Comparison of ENCODE assay signal across 8 mouse cellular contexts in the genomic region with DNA sequence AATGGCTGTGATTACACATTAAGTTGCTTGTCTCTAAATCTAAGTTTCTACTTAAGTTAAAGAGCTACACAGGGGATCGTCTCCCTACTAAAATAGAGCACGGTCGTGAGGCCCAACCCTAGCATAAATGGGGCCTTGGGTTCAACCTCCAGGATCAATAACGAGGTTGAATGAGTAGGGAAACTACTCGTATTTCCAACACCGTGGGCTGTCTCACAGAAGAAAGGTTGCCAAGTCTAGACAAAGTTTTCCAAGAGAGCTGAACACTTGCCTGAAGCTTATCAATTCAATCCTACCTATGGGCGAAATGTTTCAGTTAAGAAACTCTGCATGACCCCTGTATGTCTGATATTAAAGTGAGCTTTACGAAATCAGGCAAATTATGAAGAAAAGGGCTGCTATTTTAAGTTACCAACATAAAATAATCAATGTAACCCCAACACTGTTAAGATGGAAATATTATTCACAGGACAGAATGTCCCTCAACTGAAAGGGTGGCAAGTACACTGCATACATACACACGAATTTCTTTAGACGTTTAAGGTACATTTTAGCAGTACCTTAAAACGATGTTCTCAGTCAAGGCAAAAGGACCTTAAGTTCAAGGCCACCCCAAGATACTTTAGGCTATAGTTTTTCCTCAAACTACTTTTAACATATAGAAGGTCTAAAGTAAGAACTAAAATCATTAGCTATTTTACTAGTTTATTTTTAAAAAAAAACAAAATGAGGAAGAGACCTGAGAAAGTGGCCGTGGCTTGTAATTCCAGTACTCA. TPM values are rescaled to one million over a fixed set of nuclear protein-coding genes. Genes with fewer than 3 reads are reported as not detected.
DNase-seq lines count a peak whose midpoint lies in the region; ATAC-seq and TF ChIP-seq lines count a peak whose summit lies in the region.

No protein-coding gene starts in this region.

- H3K27me3 ChIP-seq in heart, adult 2 months (ENCODE audit: control insufficient read depth, insufficient read depth, low read length): no peaks in the 10 kb centered on the region
- no peaks in the 10 kb centered on the region for H3K27me3 ChIP-seq in ES-Bruce4 (ENCODE audit: control insufficient read depth, insufficient read depth, low read length, poor library complexity, severe bottlenecking)
- no peaks in the 10 kb centered on the region for H3K27me3 ChIP-seq in heart, postnatal 0 days (ENCODE audit: control insufficient read depth, insufficient read depth, low read length)
- no peaks in the 10 kb centered on the region for H3K27me3 ChIP-seq in liver, embryonic 16.5 days (ENCODE audit: control insufficient read depth, insufficient read depth, low read depth, low read length)

- peaks cover 1% of the 10 kb centered on the region; the same call in 1 of the 2 replicates for H3K79me2 ChIP-seq in heart, adult 2 months (replicated peaks; ENCODE audit: control insufficient read depth, insufficient read depth, low read length)

- DNase-seq in heart, adult 2 months: no peak
- DNase-seq in heart, postnatal 14 days: no peak
- no peak for DNase-seq in heart, postnatal 0 days (ENCODE audit: low spot score)
- DNase-seq in c-Kit-positive CD71-positive TER-119-positive erythroid progenitor cells, embryonic 14.5 days (ENCODE audit: low spot score): no peak
- DNase-seq in thymus, postnatal 25 days: no peak
- no peak for DNase-seq in spleen, postnatal 10 days (ENCODE audit: low spot score in 2 of 2)

- no peak overlapping the region for H3K27ac ChIP-seq in heart, adult 2 months
- no peak overlapping the region for H3K27ac ChIP-seq in ES-Bruce4 (ENCODE audit: insufficient read depth, low read length)
- H3K27ac ChIP-seq in heart, postnatal 0 days (ENCODE audit: low read depth): no peak overlapping the region
- no peak overlapping the region for H3K27ac ChIP-seq in liver, embryonic 16.5 days (ENCODE audit: low read length)

- H3K4me1 ChIP-seq in heart, adult 2 months (ENCODE audit: control insufficient read depth, insufficient read depth, low read length): peaks cover 3% of the 10 kb centered on the region; the same call in 1 of the 2 replicates
- H3K4me1 ChIP-seq in ES-Bruce4 (ENCODE audit: control insufficient read depth, insufficient read depth, low read length): no peaks in the 10 kb centered on the region
- H3K4me1 ChIP-seq in heart, postnatal 0 days (ENCODE audit: control insufficient read depth, insufficient read depth): peaks cover 26% of the 10 kb centered on the region
- peaks cover 21% of the 10 kb centered on the region for H3K4me1 ChIP-seq in liver, embryonic 16.5 days (ENCODE audit: control insufficient read depth, low read depth, low read length)

- ATAC-seq in heart, postnatal 0 days (ENCODE audit: insufficient read depth, low read depth): no peak
- no peak for ATAC-seq in liver, embryonic 16.5 days (ENCODE audit: low read depth)

- no peak for TF ChIP-seq CTCF in heart, adult 2 months (IDR thresholded peaks at IDR 0.05)
- TF ChIP-seq CTCF in ES-Bruce4 (IDR thresholded peaks at IDR 0.05; ENCODE audit: low read depth, low read length): no peak
- TF ChIP-seq CTCF in heart, postnatal 0 days (IDR thresholded peaks at IDR 0.05; ENCODE audit: low read depth): no peak

- H3K4me3 ChIP-seq in heart, adult 2 months: peak overlapping the region; percentile 62
- H3K4me3 ChIP-seq in ES-Bruce4 (ENCODE audit: low read depth, low read length): peak overlapping the region; percentile 84
- H3K4me3 ChIP-seq in heart, postnatal 0 days (ENCODE audit: low read depth, low read length): peak overlapping the region; percentile 76
- H3K4me3 ChIP-seq in liver, embryonic 16.5 days (ENCODE audit: low read depth, low read length): peak overlapping the region; percentile 97

- H3K9me3 ChIP-seq in ES-Bruce4 (replicated peaks; ENCODE audit: control insufficient read depth, insufficient read depth, low read length, poor library complexity, severe bottlenecking): no peaks in the 10 kb centered on the region
- no peaks in the 10 kb centered on the region for H3K9me3 ChIP-seq in heart, postnatal 0 days (replicated peaks; ENCODE audit: control insufficient read depth, low read length)
- no peaks in the 10 kb centered on the region for H3K9me3 ChIP-seq in liver, embryonic 16.5 days (replicated peaks; ENCODE audit: control insufficient read depth, low read length)

- H3K4me2 ChIP-seq in heart, postnatal 0 days (ENCODE audit: low read depth, low read length): peak overlapping the region; percentile 78
- H3K4me2 ChIP-seq in liver, embryonic 16.5 days (ENCODE audit: low read depth, low read length): peak overlapping the region; percentile 81

- TF ChIP-seq EP300 in heart, adult 2 months (IDR thresholded peaks at IDR 0.05; ENCODE audit: insufficient read depth, low read depth, low read length): no peak
- no peak for TF ChIP-seq EP300 in ES-Bruce4 (IDR thresholded peaks at IDR 0.05; ENCODE audit: insufficient read depth, low read depth, low read length)
- TF ChIP-seq EP300 in heart, postnatal 0 days (IDR thresholded peaks at IDR 0.05; ENCODE audit: low read depth): no peak

- H3K9ac ChIP-seq in heart, adult 2 months (ENCODE audit: low read depth, low read length): no peak overlapping the region
- H3K9ac ChIP-seq in ES-Bruce4 (ENCODE audit: low read depth, poor library complexity, severe bottlenecking): peak overlapping the region; percentile 90
- peak overlapping the region; percentile 87 for H3K9ac ChIP-seq in heart, postnatal 0 days (replicated peaks; ENCODE audit: low read depth, low read length)
- H3K9ac ChIP-seq in liver, embryonic 16.5 days (ENCODE audit: low read depth, low read length): peak overlapping the region; percentile 95

- WGBS in heart, adult 2 months: 20% methylated on average over 12 of the region's 12 CpGs
- 25% methylated on average over 12 of the region's 12 CpGs for WGBS in heart, postnatal 0 days
- 25% methylated on average over 12 of the region's 12 CpGs for WGBS in liver, embryonic 16.5 days (ENCODE audit: insufficient replicate concordance)

- TF ChIP-seq POLR2A in heart, adult 2 months (IDR thresholded peaks at IDR 0.05; ENCODE audit: insufficient read depth, low read depth, low read length): no peak
- no peak for TF ChIP-seq POLR2A in ES-Bruce4 (IDR thresholded peaks at IDR 0.05; ENCODE audit: insufficient read depth, low read length)

- H3K36me3 ChIP-seq in heart, adult 2 months (ENCODE audit: control insufficient read depth, insufficient read depth, low read length): peaks cover 25% of the 10 kb centered on the region
- H3K36me3 ChIP-seq in ES-Bruce4 (ENCODE audit: control insufficient read depth, insufficient read depth, low read length, poor library complexity, severe bottlenecking): peaks cover 20% of the 10 kb centered on the region
- peaks cover 12% of the 10 kb centered on the region; the same call in 1 of the 2 replicates for H3K36me3 ChIP-seq in heart, postnatal 0 days (replicated peaks; ENCODE audit: control insufficient read depth, insufficient read depth, low read length)
- H3K36me3 ChIP-seq in liver, embryonic 16.5 days (ENCODE audit: control insufficient read depth, insufficient read depth): peaks cover 9% of the 10 kb centered on the region

- intact Hi-C loops in heart, adult 2 months (cut with DNase I): loop anchor here (2.0 kb wide), 1 partner anchor 47 kb away; no protein-coding TSS in a partner anchor
- intact Hi-C loops in heart, postnatal 14 days (cut with DNase I): loop anchor here (2.0 kb wide), 1 partner anchor 53 kb away; no protein-coding TSS in a partner anchor

RNA-seq across cellular contexts. Expression of gene Pcnp, which starts 1.5 kb away (rescaled TPM):
- total RNA-seq in heart, adult 2 months (2021): 10 to 100 TPM; 47.1 to 50.7 TPM
- 15.1 and 30.1 TPM in 2 replicates for polyA plus RNA-seq in heart, adult 2 months (2012; rRNA removed)
- total RNA-seq in heart, postnatal 14 days (2021): 10 to 100 TPM; 54.5 to 56.1 TPM
- polyA plus RNA-seq in ES-Bruce4 (2011; ENCODE audit: insufficient read depth, insufficient read length, low read depth, missing spikeins): 248 and 256 TPM in 2 replicates
- total RNA-seq in heart, postnatal 0 days (2014; rRNA removed; ENCODE audit: low replicate concordance): 32.9 and 37.1 TPM in 2 replicates
- 104 and 111 TPM in 2 replicates for polyA plus RNA-seq in heart, postnatal 0 days (2015; fragmentation: Nextera tagmentation; extraction: Ambion mirVana)
- 76.6 and 88.9 TPM in 2 replicates for polyA plus RNA-seq in liver, embryonic 16.5 days (2015; fragmentation: Nextera tagmentation; extraction: Ambion mirVana)

RNA-seq across cellular contexts. Expression of gene Trmt10c, which starts 9.6 kb away (rescaled TPM):
- total RNA-seq in heart, adult 2 months (2021): 10 to 100 TPM; 12.0 TPM
- polyA plus RNA-seq in heart, adult 2 months (2012; rRNA removed): 2.5 and 4.2 TPM in 2 replicates
- total RNA-seq in heart, postnatal 14 days (2021): 10 to 100 TPM; 10.9 to 13.0 TPM
- 24.3 and 25.3 TPM in 2 replicates for polyA plus RNA-seq in ES-Bruce4 (2011; ENCODE audit: insufficient read depth, insufficient read length, low read depth, missing spikeins)
- 8.8 and 20.5 TPM in 2 replicates for total RNA-seq in heart, postnatal 0 days (2014; rRNA removed; ENCODE audit: low replicate concordance)
- polyA plus RNA-seq in heart, postnatal 0 days (2015; fragmentation: Nextera tagmentation; extraction: Ambion mirVana): 19.9 and 21.0 TPM in 2 replicates
- polyA plus RNA-seq in liver, embryonic 16.5 days (2015; fragmentation: Nextera tagmentation; extraction: Ambion mirVana): 11.0 and 12.9 TPM in 2 replicates

RNA-seq across cellular contexts. Expression of gene Senp7, which starts 20.1 kb away (rescaled TPM):
- total RNA-seq in heart, adult 2 months (2021): 10 to 100 TPM; 14.4 to 15.6 TPM
- polyA plus RNA-seq in heart, adult 2 months (2012; rRNA removed): 2.9 and 6.1 TPM in 2 replicates
- total RNA-seq in heart, postnatal 14 days (2021): 10 to 100 TPM; 17.9 to 18.7 TPM
- polyA plus RNA-seq in ES-Bruce4 (2011; ENCODE audit: insufficient read depth, insufficient read length, low read depth, missing spikeins): 18.8 and 24.4 TPM in 2 replicates
- 9.5 and 16.2 TPM in 2 replicates for total RNA-seq in heart, postnatal 0 days (2014; rRNA removed; ENCODE audit: low replicate concordance)
- 14.0 and 14.7 TPM in 2 replicates for polyA plus RNA-seq in heart, postnatal 0 days (2015; fragmentation: Nextera tagmentation; extraction: Ambion mirVana)
- 16.0 TPM in 2 replicates for polyA plus RNA-seq in liver, embryonic 16.5 days (2015; fragmentation: Nextera tagmentation; extraction: Ambion mirVana)

RNA-seq across cellular contexts. Expression of gene Zbtb11, which starts 54.4 kb away (rescaled TPM):
- total RNA-seq in heart, adult 2 months (2021): 10 to 100 TPM; 10.3 to 11.2 TPM
- polyA plus RNA-seq in heart, adult 2 months (2012; rRNA removed): 2.3 and 4.5 TPM in 2 replicates
- 10 to 100 TPM; 11.5 to 12.5 TPM for total RNA-seq in heart, postnatal 14 days (2021)
- polyA plus RNA-seq in ES-Bruce4 (2011; ENCODE audit: insufficient read depth, insufficient read length, low read depth, missing spikeins): 19.6 and 20.5 TPM in 2 replicates
- total RNA-seq in heart, postnatal 0 days (2014; rRNA removed; ENCODE audit: low replicate concordance): 4.6 and 14.5 TPM in 2 replicates
- 6.7 and 7.6 TPM in 2 replicates for polyA plus RNA-seq in heart, postnatal 0 days (2015; fragmentation: Nextera tagmentation; extraction: Ambion mirVana)
- 7.9 and 8.3 TPM in 2 replicates for polyA plus RNA-seq in liver, embryonic 16.5 days (2015; fragmentation: Nextera tagmentation; extraction: Ambion mirVana)
